Mouse (Mus musculus) cerebellum, adult 9-10 months (tissue): ENCODE measurements at regions not wholly inside any gene's neighbourhood (a gene's known extent, or its start where the extent isn't known, plus 50 kb on each side); places are given as distances from the start of the nearest gene placed in this dataset.

Experiments used
- DNase-seq: peaks from one replicate; pipeline ENCODE4 v3.0.0; 2022

DNA sequence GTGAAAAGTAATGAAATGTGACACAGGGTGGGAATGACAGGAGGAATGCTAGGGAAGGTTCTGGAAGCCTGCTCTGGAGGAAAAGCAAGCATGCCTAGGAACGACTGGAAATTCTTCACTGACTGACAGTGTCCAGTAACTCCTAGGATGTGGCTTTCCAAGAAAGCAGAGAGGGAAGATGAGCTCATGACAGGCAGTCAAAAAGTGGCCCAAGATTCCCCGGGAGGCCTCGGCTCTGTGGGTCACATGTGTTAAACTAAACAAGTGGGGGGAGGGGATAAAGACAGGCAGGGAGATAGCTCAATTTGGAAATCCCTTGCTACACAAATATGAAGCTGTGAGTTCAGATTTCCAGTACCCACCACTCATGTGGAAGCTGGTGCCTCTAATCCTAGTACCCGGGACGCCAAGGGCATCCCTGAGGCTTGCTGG is 186.4 kb upstream of the Mgmt start:
- DNase-seq: no peak

GRCm38 (mm10) chr7:136710653-136711052 is 183.8 kb upstream of the Mgmt start:
- no peak for DNase-seq

- no peak for DNase-seq
Observed at GRCm38 (mm10) chr7:136712962-136713640, 181.3 kb upstream of the Mgmt start.

- no peak for DNase-seq
Observed at GRCm38 (mm10) chr7:136727628-136728402, 166.6 kb upstream of the Mgmt start.

- no peak for DNase-seq
Observed at GRCm38 (mm10) chr7:136742171-136742570, 152.2 kb upstream of the Mgmt start.

- DNase-seq: no peak
Observed at GRCm38 (mm10) chr7:136745412-136745811, 149.0 kb upstream of the Mgmt start.

DNA sequence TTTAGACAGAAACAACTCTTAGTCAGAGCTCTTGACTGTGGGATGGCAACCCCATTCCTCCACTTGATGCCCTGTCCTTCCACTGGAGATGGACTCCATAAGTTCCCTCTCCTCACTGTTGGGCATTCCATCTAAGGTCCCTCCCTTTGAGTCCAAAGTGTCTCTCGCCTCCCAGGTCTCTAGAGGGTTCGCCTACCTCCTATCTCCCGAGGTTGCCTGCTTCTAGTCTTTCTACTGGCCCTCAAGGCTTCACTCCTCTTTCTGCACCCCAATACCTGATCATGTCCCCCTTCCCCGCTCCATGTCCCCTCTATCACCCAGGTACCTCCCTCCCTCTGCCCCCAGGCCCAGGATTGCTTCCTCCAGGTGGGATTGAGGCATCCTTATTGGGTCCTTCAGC is 142.9 kb upstream of the Mgmt start:
- no peak for DNase-seq

DNA sequence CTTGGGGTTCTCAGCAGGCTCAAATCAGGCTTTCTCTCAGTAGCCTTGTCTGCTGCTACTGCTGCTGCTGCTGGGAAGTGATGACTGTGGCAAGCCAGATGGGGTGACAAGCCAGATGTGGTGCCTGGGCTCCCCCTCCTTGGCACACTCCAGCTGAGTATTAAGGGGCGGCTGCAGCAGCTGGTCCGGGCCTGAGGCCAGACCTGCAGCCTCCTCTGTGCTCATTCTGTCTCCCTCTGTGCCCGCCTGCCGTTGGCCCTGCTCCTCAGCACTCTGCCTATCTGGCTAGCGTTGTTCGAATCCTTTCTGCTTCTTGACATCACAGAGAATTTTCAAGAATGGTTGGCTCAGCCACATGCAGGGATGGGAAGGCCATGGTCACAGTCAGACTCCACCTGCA is 139.6 kb upstream of the Mgmt start:
- no peak for DNase-seq

- no peak for DNase-seq
Observed at GRCm38 (mm10) chr7:136765026-136765425, 129.4 kb upstream of the Mgmt start.

DNA sequence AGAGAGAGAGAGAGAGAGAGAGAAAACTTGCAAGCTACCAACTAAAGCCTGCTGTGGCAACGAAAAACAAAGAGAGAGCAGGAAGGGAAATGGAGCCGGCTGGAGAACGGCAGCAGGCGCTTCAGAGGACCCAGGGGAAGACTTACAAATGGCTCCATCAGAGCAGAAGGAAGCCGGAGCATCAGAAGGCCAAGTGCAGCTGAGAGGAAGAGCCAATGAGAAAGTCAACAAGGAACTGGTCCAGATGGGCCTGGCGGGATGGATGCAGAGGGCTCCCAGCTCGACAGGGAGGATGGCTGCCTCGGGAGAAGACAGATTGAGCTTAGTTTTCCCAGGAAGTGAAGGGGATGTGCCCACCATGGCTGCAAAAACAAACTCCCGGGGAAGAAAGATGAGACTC is 127.2 kb upstream of the Mgmt start:
- DNase-seq: no peak

- no peak for DNase-seq
Observed at GRCm38 (mm10) chr7:136780708-136781107, 113.7 kb upstream of the Mgmt start.

- DNase-seq: no peak
Observed at GRCm38 (mm10) chr7:136791162-136791561, 103.3 kb upstream of the Mgmt start.

- DNase-seq: no peak
Observed at GRCm38 (mm10) chr7:136792131-136792530, 102.3 kb upstream of the Mgmt start.

DNA sequence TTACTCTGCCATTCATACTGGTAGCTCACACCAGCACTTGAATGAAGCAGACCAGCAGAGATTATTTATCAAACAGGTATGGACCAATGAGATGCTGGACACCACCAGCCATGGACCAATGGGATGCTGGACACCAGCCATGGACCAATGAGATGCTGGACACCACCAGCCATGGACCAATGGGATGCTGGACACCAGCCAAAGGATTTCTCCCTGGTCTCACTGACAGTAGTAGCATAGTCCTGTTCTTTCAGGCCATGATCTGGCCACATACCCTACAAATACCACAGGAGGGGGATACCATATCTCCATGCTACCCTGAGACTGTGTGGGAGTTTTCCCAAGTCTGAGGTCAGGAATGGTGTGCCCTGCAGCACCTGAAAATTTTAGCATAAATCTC is 98.0 kb upstream of the Mgmt start:
- DNase-seq: no peak

DNA sequence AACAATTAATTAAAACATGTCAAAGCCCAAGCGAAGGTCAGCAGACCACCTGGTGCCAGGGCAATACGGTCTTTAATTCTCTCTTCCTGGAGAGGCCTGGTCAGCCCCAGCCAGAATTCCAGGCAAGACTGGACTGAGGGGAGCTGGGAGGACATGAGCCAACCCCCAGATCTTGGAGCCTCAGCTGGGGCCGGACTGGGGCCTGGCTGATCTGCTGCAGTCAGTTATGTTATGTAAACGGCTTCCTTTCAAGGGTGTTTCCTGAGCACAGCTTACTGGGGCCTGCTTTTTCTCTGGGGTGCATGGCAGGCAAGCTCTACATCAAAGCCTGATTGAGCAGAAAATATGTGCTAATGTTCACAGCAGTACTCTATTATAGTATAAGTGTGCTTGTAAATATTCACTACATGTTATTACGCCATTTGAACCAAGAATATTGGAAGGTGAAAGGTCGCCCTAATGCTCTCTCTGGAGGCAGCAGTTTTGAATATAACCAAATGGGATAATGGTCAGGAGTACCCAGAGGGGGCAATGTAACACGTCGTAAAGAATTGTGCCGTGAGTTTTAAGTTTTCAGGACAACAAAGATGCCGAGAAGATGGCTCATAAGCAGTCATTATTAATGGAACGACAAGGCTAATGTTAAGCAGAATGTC is 96.5 kb upstream of the Mgmt start:
- no peak for DNase-seq

GRCm38 (mm10) chr7:136798605-136799004 is 95.8 kb upstream of the Mgmt start:
- no peak for DNase-seq

- no peak for DNase-seq
Observed at GRCm38 (mm10) chr7:136807101-136807500, 87.3 kb upstream of the Mgmt start.

- no peak for DNase-seq
Observed at GRCm38 (mm10) chr7:136807968-136808367, 86.4 kb upstream of the Mgmt start.

GRCm38 (mm10) chr7:136809576-136809975 is 84.8 kb upstream of the Mgmt start:
- no peak for DNase-seq

GRCm38 (mm10) chr7:136813691-136814325 is 80.6 kb upstream of the Mgmt start:
- no peak for DNase-seq

- DNase-seq: no peak
Observed at GRCm38 (mm10) chr7:136814751-136815150, 79.7 kb upstream of the Mgmt start.

DNA sequence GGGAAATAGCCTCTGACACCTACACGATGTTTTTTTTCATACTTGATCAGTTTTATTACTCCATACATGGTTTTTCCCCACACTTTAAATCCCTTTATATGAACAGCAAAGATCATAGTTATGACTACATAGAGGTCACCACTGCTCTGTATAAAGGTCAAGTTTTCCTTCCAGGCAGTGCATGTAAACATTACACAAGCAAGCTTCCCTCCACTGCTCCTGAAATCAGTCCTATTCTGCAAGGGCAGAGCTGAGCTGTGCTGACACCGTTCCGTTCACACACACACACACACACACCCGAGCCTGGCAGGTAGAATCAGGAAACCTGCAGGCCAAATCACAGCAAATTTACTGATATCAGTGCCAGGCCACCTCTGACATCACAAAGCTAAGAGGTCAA is 74.1 kb upstream of the Mgmt start:
- no peak for DNase-seq

GRCm38 (mm10) chr7:136825647-136826046 is 68.8 kb upstream of the Mgmt start:
- no peak for DNase-seq
